Mouse (Mus musculus) intestine, embryonic 15.5 days (tissue): ENCODE results near the gene Ralgapa2. TPM values are rescaled to one million over a fixed set of nuclear protein-coding genes. Genes with fewer than 3 reads are reported as not detected.

Source experiments
- ATAC-seq: fragments of 200-750 bp; cut with Nextera tagmentation; 2 replicates; pipeline ENCODE4 v1.8.0; 2017; ENCODE audit warnings: moderate TSS enrichment, moderate library complexity
- H3K27ac ChIP-seq: fragments of 300-500 bp; sonication (generic); 2 replicates; pipeline ENCODE4 v1.5.1; 2015; ENCODE audit warnings: mild to moderate bottlenecking, inconsistent platforms
- H3K27me3 ChIP-seq: fragments of 300-500 bp; sonication (generic); replicated peaks from 2 replicates; pipeline ENCODE4 v1.6.1; 2015; ENCODE audit warnings: inconsistent platforms
- H3K36me3 ChIP-seq: fragments of 300-500 bp; sonication (generic); 2 replicates; pipeline ENCODE4 v1.6.1; 2015; ENCODE audit warnings: inconsistent platforms
- H3K4me1 ChIP-seq: fragments of 300-500 bp; sonication (generic); replicated peaks from 2 replicates; pipeline ENCODE4 v1.6.1; 2015; ENCODE audit warnings: inconsistent platforms
- H3K4me2 ChIP-seq: fragments of 300-500 bp; sonication (generic); replicated peaks from 2 replicates; pipeline ENCODE4 v1.6.1; 2015; ENCODE audit warnings: mild to moderate bottlenecking, inconsistent platforms
- H3K4me3 ChIP-seq: fragments of 300-500 bp; sonication (generic); replicated peaks from 2 replicates; pipeline ENCODE4 v1.5.1; 2015; ENCODE audit warnings: inconsistent platforms
- H3K9ac ChIP-seq: fragments of 300-500 bp; sonication (generic); 2 replicates; pipeline ENCODE4 v1.6.1; 2015; ENCODE audit warnings: inconsistent platforms
- H3K9me3 ChIP-seq: fragments of 300-500 bp; sonication (generic); 2 replicates; pipeline ENCODE4 v1.6.1; 2016; ENCODE audit warnings: inconsistent platforms
- WGBS: fragments of 180-500 bp; shearing (Covaris S2); methylation state at CpG from one replicate; pipeline ENCODE4 v1.1.7; 2015; 5-methylcytosine and 5-hydroxymethylcytosine counted together
- polyA plus RNA-seq: library from polyadenylated mRNA; unstranded; fragments of >200 nt; fragmentation: Nextera tagmentation; extraction: Ambion mirVana; gene quantifications from 2 replicates; pipeline ENCODE4 v1.2.1, GENCODE M21; 2015

Gene Ralgapa2
- polyA plus RNA-seq, 1 experiment from 2014 or later: 8.5 TPM

GRCm38 (mm10) chr2:146307060-146307459 is 205.1 kb downstream of the Ralgapa2 start:
- Histone ChIP-seq H3K9me3 (no peaks in the 10 kb centered on the region), H3K4me1 (0 out of 2 replicates have a peak, but pooled peaks cover 3% of the 10 kb centered on the region), H3K4me3 (no peak overlapping the region), H3K4me2 (no peak overlapping the region), H3K27ac (no peak overlapping the region), H3K9ac (no peak overlapping the region), H3K36me3 (no peaks in the 10 kb centered on the region), H3K27me3 (no peaks in the 10 kb centered on the region)
- ATAC-seq: peak; percentile 55; the same call in 1 of the 2 replicates
- WGBS: 23% methylated on average over 3 of the region's 3 CpGs

DNA sequence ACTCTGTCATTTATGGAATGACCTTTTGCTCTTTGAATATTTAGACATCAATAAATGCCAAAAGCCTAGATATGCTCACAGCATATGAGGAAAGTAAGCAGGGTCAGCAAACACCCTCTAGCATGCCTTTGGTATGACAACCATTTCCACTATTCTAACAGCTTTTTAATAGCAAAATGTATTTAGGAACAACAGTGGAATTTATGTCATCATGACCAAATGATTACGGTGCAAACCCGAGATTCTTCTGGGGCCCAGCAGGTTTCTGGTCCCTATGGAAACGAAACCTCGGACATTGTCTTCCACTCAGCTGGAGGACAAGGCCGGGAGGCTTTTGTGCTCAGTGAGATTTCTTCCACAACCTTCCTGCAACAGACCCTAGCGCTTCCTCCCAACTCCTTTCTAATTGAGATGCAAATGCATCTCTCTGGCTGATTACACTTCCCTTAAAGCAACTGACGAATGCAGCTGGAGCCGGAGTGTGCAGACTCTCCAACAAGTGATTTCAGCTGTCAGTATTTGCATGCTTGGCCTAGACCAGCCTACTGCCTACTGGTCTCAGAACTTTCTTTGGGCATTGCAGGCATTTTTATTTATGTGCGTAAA is 209.9 kb downstream of the Ralgapa2 start:
- no peaks in the 10 kb centered on the region for H3K27me3 ChIP-seq
- no peak for ATAC-seq
- H3K9me3 ChIP-seq: no peaks in the 10 kb centered on the region
- WGBS: 53% methylated on average over 9 of the region's 9 CpGs
- no peak overlapping the region for H3K9ac ChIP-seq
- H3K4me3 ChIP-seq: no peak overlapping the region
- H3K36me3 ChIP-seq: no peaks in the 10 kb centered on the region
- 0 out of 2 replicates have a peak, but pooled peaks cover 2% of the 10 kb centered on the region for H3K4me1 ChIP-seq
- H3K27ac ChIP-seq: no peak overlapping the region
- H3K4me2 ChIP-seq: no peak overlapping the region

DNA sequence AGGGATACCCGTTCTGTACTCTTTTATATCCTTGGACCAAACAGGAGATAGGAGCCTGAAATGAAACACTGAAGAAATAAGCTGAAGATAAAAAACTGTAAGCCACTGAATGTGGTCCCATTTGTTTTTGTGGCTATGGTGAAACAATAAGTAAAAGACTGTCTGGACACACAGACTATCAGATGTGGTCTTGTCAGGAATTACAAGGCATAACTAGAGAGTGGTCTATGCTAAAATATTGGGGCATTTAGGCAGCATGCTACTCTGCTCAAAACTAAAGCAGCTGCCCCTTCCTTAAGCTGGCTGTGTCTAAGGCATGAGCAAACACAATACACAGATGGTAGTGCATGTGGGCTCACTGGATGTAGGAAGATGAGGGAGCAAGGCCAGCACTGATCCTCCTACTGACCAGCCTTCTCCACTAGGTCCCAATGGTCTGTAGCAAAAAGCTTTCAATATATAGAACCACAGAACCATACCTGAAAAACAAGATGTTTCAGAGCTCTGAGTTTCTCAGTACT is 211.6 kb downstream of the Ralgapa2 start:
- H3K4me2 ChIP-seq: no peak overlapping the region
- H3K36me3 ChIP-seq: no peaks in the 10 kb centered on the region
- WGBS: 85% methylated on average over 1 of the region's 1 CpGs

DNA sequence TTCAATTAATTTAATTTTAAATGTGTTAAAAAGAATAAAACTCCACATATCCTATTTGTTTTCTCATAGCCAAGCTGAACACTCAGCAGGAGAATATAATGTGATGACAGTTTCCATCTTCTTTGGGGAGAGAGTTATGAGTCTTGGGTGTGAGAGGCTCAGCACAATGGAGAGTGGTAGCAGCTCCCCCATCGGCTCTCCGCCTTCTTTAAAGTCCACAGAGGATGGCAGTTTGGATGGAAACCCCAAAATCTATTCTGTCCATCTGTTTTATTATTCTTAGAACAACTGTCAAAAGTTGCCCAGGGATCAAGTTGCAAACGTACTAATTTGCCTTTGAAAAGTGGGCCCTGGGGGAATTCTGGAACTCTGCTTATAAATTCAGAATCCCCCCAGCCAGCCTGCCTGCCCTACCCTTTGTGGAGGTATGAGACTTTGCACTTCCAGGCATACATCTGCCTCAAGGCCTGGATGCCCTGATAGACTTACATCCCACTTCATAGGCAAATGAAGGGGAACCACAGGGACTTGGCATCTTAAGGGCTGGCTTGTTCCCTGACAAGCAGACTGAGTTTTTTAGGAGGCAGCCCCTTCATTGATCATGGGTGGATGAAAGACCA is 212.2 kb downstream of the Ralgapa2 start:
- Histone ChIP-seq H3K9me3 (no peaks in the 10 kb centered on the region), H3K4me1 (no peaks in the 10 kb centered on the region), H3K4me2 (no peak overlapping the region), H3K9ac (no peak overlapping the region), H3K27me3 (no peaks in the 10 kb centered on the region), H3K36me3 (no peaks in the 10 kb centered on the region), H3K27ac (no peak overlapping the region), H3K4me3 (no peak overlapping the region)
- ATAC-seq: no peak
- 74% methylated on average over 3 of the region's 3 CpGs for WGBS

More for the DNA sequence above, 211.6 kb downstream of the Ralgapa2 start:
- Histone ChIP-seq H3K9ac (no peak overlapping the region), H3K4me1 (no peaks in the 10 kb centered on the region), H3K4me3 (no peak overlapping the region), H3K27me3 (no peaks in the 10 kb centered on the region), H3K9me3 (no peaks in the 10 kb centered on the region), H3K27ac (no peak overlapping the region)
- ATAC-seq: no peak

- no peak overlapping the region for H3K9ac ChIP-seq
- no peak overlapping the region for H3K4me2 ChIP-seq
- no peaks in the 10 kb centered on the region for H3K4me1 ChIP-seq
- WGBS: 72% methylated on average over 9 of the region's 9 CpGs
- no peak overlapping the region for H3K27ac ChIP-seq
- ATAC-seq: no peak
- no peaks in the 10 kb centered on the region for H3K9me3 ChIP-seq
- no peaks in the 10 kb centered on the region for H3K36me3 ChIP-seq
- H3K4me3 ChIP-seq: no peak overlapping the region
- no peaks in the 10 kb centered on the region for H3K27me3 ChIP-seq
These were observed 218.6 kb downstream of the Ralgapa2 start for GRCm38 (mm10) chr2:146293538-146293937.

GRCm38 (mm10) chr2:146290871-146291637 is 221.1 kb downstream of the Ralgapa2 start:
- WGBS: 43% methylated on average over 14 of the region's 14 CpGs
- H3K4me3 ChIP-seq: no peak overlapping the region
- no peak overlapping the region for H3K27ac ChIP-seq
- no peaks in the 10 kb centered on the region for H3K27me3 ChIP-seq
- H3K36me3 ChIP-seq: no peaks in the 10 kb centered on the region
- H3K9ac ChIP-seq: no peak overlapping the region
- H3K9me3 ChIP-seq: no peaks in the 10 kb centered on the region
- H3K4me1 ChIP-seq: no peaks in the 10 kb centered on the region
- no peak overlapping the region for H3K4me2 ChIP-seq
- peak; percentile 49; the same call in 1 of the 2 replicates for ATAC-seq

- Histone ChIP-seq H3K4me3 (no peak overlapping the region), H3K36me3 (no peaks in the 10 kb centered on the region), H3K4me2 (no peak overlapping the region), H3K27me3 (no peaks in the 10 kb centered on the region), H3K27ac (no peak overlapping the region), H3K4me1 (no peaks in the 10 kb centered on the region), H3K9me3 (no peaks in the 10 kb centered on the region), H3K9ac (no peak overlapping the region)
- ATAC-seq: no peak
- WGBS: 84% methylated on average over 6 of the region's 6 CpGs
These were observed 221.8 kb downstream of the Ralgapa2 start for GRCm38 (mm10) chr2:146290366-146290765.

- H3K9ac ChIP-seq: no peak overlapping the region
- H3K9me3 ChIP-seq: no peaks in the 10 kb centered on the region
- no peak overlapping the region for H3K4me3 ChIP-seq
- no peak for ATAC-seq
- H3K4me1 ChIP-seq: no peaks in the 10 kb centered on the region
- H3K27ac ChIP-seq: no peak overlapping the region
- H3K4me2 ChIP-seq: no peak overlapping the region
- H3K27me3 ChIP-seq: no peaks in the 10 kb centered on the region
- 85% methylated on average over 4 of the region's 4 CpGs for WGBS
- no peaks in the 10 kb centered on the region for H3K36me3 ChIP-seq
These were observed 222.8 kb downstream of the Ralgapa2 start for GRCm38 (mm10) chr2:146289394-146289793.

DNA sequence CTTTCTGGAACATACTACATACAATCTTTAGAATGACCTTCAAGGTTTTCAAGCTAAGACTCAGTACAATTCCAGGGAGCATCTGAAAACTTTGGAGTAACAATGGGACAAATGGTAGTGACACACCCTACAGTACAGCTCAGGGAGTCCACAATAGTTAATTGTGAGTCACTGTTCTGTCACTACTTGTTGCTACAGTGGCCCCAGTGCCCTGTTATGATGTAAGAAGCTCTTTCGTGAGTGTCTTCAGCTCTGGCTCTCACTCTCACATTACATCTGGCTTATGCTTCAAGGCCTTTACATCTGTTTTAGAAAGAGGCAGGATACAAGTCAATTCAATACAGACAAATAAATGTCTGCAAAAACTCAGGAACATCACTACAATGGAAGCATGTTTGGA is 223.8 kb downstream of the Ralgapa2 start:
- Histone ChIP-seq H3K4me3 (no peak overlapping the region), H3K9ac (no peak overlapping the region), H3K36me3 (no peaks in the 10 kb centered on the region), H3K27me3 (no peaks in the 10 kb centered on the region), H3K9me3 (no peaks in the 10 kb centered on the region), H3K4me2 (no peak overlapping the region), H3K27ac (no peak overlapping the region), H3K4me1 (no peaks in the 10 kb centered on the region)
- 89% methylated on average over 1 of the region's 1 CpGs for WGBS
- no peak for ATAC-seq

DNA sequence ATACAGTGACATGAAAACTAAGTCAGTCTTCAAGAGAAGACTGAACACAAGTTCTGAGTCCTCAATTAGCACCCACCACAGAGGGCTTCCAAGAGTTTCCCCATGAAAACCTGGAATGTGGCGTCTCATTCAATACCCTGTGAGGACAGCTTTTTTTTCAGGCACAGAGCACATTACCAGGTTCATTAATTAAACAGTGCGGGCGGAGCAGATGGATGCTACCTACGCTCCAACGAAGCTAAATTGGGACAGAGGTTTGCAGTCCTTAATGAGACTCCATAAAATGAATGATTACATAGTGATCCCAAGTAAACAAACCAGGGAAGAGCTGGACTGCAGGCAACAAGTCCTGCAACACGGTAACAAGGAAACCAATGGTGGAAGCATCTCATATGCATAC is 224.6 kb downstream of the Ralgapa2 start:
- Histone ChIP-seq H3K27ac (no peak overlapping the region), H3K4me3 (no peak overlapping the region), H3K27me3 (no peaks in the 10 kb centered on the region), H3K9me3 (no peaks in the 10 kb centered on the region), H3K36me3 (no peaks in the 10 kb centered on the region), H3K4me2 (no peak overlapping the region), H3K4me1 (no peaks in the 10 kb centered on the region), H3K9ac (no peak overlapping the region)
- ATAC-seq: no peak
- WGBS: 74% methylated on average over 6 of the region's 6 CpGs

DNA sequence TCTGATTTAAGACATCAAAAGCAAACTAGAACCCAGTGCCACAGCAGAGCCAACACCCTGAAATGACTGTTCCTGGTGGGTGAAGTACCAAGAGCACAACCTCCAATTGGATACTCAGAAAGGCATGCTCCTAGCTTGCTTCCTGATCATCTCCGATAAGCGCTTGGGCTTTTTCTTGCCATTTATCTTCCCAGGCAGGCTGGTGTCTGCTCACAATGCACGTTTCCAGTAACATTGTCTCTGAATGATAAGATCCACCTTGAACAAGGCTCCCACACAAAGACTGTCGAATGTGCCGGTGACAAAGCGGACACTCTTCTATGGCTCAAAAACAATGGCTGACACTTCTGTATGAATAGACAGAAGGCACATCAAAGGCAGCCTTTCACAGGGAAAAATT is 230.8 kb downstream of the Ralgapa2 start:
- ATAC-seq: no peak
- no peak overlapping the region for H3K9ac ChIP-seq
- 76% methylated on average over 6 of the region's 6 CpGs for WGBS
- H3K4me1 ChIP-seq: 0 out of 2 replicates have a peak, but pooled peaks cover 3% of the 10 kb centered on the region
- no peak overlapping the region for H3K4me3 ChIP-seq
- no peak overlapping the region for H3K4me2 ChIP-seq
- H3K27ac ChIP-seq: no peak overlapping the region
- H3K36me3 ChIP-seq: no peaks in the 10 kb centered on the region
- H3K27me3 ChIP-seq: no peaks in the 10 kb centered on the region
- H3K9me3 ChIP-seq: no peaks in the 10 kb centered on the region

- Histone ChIP-seq H3K4me1 (0 out of 2 replicates have a peak, but pooled peaks cover 3% of the 10 kb centered on the region), H3K4me2 (no peak overlapping the region), H3K4me3 (no peak overlapping the region), H3K36me3 (no peaks in the 10 kb centered on the region), H3K27ac (no peak overlapping the region), H3K9ac (no peak overlapping the region), H3K9me3 (no peaks in the 10 kb centered on the region), H3K27me3 (no peaks in the 10 kb centered on the region)
- 86% methylated on average over 1 of the region's 1 CpGs for WGBS
- ATAC-seq: no peak
These were observed 231.2 kb downstream of the Ralgapa2 start for GRCm38 (mm10) chr2:146280921-146281274.
